8 mouse cellular contexts compared by ENCODE assay signal in genomic region chr10:82984950-82985699, GRCm38 (mm10). TPM values are rescaled to one million over a fixed set of nuclear protein-coding genes. Genes with fewer than 3 reads are reported as not detected.
DNase-seq lines count a peak whose midpoint lies in the region; ATAC-seq and TF ChIP-seq lines count a peak whose summit lies in the region.

Gene Chst11 (plus strand): TSS chr10:82985498.

- no peaks in the 10 kb centered on the region for H3K36me3 ChIP-seq in heart, embryonic 10.5 days
- H3K36me3 ChIP-seq in kidney, embryonic 14.5 days (ENCODE audit: control insufficient read depth, insufficient read depth, low read length) = no peaks in the 10 kb centered on the region
- no peaks in the 10 kb centered on the region for H3K36me3 ChIP-seq in limb, embryonic 15.5 days
- H3K36me3 ChIP-seq in midbrain, postnatal 0 days (ENCODE audit: insufficient read depth, low read length) = no peaks in the 10 kb centered on the region

- peak within 1 kb of the TSS; percentile 58 for H3K27ac ChIP-seq in embryonic fibroblast, embryonic 13.5 days (ENCODE audit: insufficient read depth, low read length)
- peak within 1 kb of the TSS; percentile 91 for H3K27ac ChIP-seq in heart, embryonic 10.5 days
- peak within 1 kb of the TSS; percentile 87 for H3K27ac ChIP-seq in kidney, embryonic 14.5 days (ENCODE audit: low read depth, low read length)
- peak within 1 kb of the TSS; percentile 92 for H3K27ac ChIP-seq in limb, embryonic 15.5 days
- H3K27ac ChIP-seq in midbrain, postnatal 0 days (ENCODE audit: low read depth, low read length) = peak within 1 kb of the TSS; percentile 82

- no peaks in the 10 kb centered on the region for H3K9me3 ChIP-seq in heart, embryonic 10.5 days
- no peaks in the 10 kb centered on the region for H3K9me3 ChIP-seq in kidney, embryonic 14.5 days (ENCODE audit: control insufficient read depth, low read length)
- H3K9me3 ChIP-seq in limb, embryonic 15.5 days = no peaks in the 10 kb centered on the region
- H3K9me3 ChIP-seq in midbrain, postnatal 0 days (ENCODE audit: low read length) = no peaks in the 10 kb centered on the region

- H3K9ac ChIP-seq in kidney, embryonic 14.5 days (ENCODE audit: low read depth, low read length) = peak within 1 kb of the TSS; percentile 84
- peak within 1 kb of the TSS; percentile 66 for H3K9ac ChIP-seq in limb, embryonic 15.5 days
- peak within 1 kb of the TSS; percentile 69 for H3K9ac ChIP-seq in midbrain, postnatal 0 days (replicated peaks; ENCODE audit: low read length, poor library complexity, severe bottlenecking)

- TF ChIP-seq POLR2A in embryonic fibroblast, embryonic 13.5 days (IDR thresholded peaks at IDR 0.05; ENCODE audit: low read depth, low read length) = peak; percentile 53

- under 1% methylated on average over 66 of the region's 67 CpGs for WGBS in heart, embryonic 10.5 days
- WGBS in kidney, embryonic 14.5 days = under 1% methylated on average over 67 of the region's 67 CpGs
- under 1% methylated on average over 67 of the region's 67 CpGs for WGBS in limb, embryonic 15.5 days
- WGBS in midbrain, postnatal 0 days = under 1% methylated on average over 44 of the region's 67 CpGs

- no peak for TF ChIP-seq CTCF in embryonic fibroblast, embryonic 13.5 days (IDR thresholded peaks at IDR 0.05; ENCODE audit: borderline replicate concordance, insufficient read depth, low read length)
- no peak for TF ChIP-seq CTCF in midbrain, postnatal 0 days (IDR thresholded peaks at IDR 0.05)

- H3K4me1 ChIP-seq in embryonic fibroblast, embryonic 13.5 days (ENCODE audit: control insufficient read depth, insufficient read depth, low read length) = peaks cover 5% of the 10 kb centered on the region; the same call in 1 of the 2 replicates
- peaks cover 33% of the 10 kb centered on the region for H3K4me1 ChIP-seq in heart, embryonic 10.5 days
- H3K4me1 ChIP-seq in kidney, embryonic 14.5 days (ENCODE audit: control insufficient read depth, insufficient read depth, low read length) = peaks cover 27% of the 10 kb centered on the region
- H3K4me1 ChIP-seq in limb, embryonic 15.5 days = peaks cover 37% of the 10 kb centered on the region
- H3K4me1 ChIP-seq in midbrain, postnatal 0 days (ENCODE audit: insufficient read depth, low read length) = peaks cover 7% of the 10 kb centered on the region; the same call in 1 of the 2 replicates

- H3K4me2 ChIP-seq in kidney, embryonic 14.5 days (replicated peaks; ENCODE audit: low read depth, low read length) = peak within 1 kb of the TSS; percentile 96
- peak within 1 kb of the TSS; percentile 89 for H3K4me2 ChIP-seq in limb, embryonic 15.5 days
- peak within 1 kb of the TSS; percentile 95 for H3K4me2 ChIP-seq in midbrain, postnatal 0 days (ENCODE audit: low read depth, low read length, poor library complexity, severe bottlenecking)

- DNase-seq in B cell, adult 2 months = peak; percentile 73 to 78
- peak; percentile 55 to 68 for DNase-seq in adrenal gland, postnatal 4 days (ENCODE audit: low spot score in 2 of 2)
- DNase-seq in heart, embryonic 10.5 days (ENCODE audit: low spot score) = peak; percentile 88
- DNase-seq in midbrain, postnatal 0 days (ENCODE audit: low spot score) = peak; percentile 77
- peak; percentile 69 to 76 for DNase-seq in spleen, postnatal 36 days (ENCODE audit: low spot score in 2 of 2)

- peak within 1 kb of the TSS; percentile 92 for H3K4me3 ChIP-seq in embryonic fibroblast, embryonic 13.5 days (ENCODE audit: insufficient read depth, low read length)
- H3K4me3 ChIP-seq in heart, embryonic 10.5 days = peak within 1 kb of the TSS; percentile 86
- H3K4me3 ChIP-seq in kidney, embryonic 14.5 days (ENCODE audit: low read length) = peak within 1 kb of the TSS; percentile 63
- peak within 1 kb of the TSS; percentile 82 for H3K4me3 ChIP-seq in limb, embryonic 15.5 days
- H3K4me3 ChIP-seq in midbrain, postnatal 0 days (ENCODE audit: low read depth, low read length) = peak within 1 kb of the TSS; percentile 85

- H3K27me3 ChIP-seq in heart, embryonic 10.5 days (ENCODE audit: insufficient read depth, poor library complexity, severe bottlenecking) = peaks cover 59% of the 10 kb centered on the region
- H3K27me3 ChIP-seq in kidney, embryonic 14.5 days (ENCODE audit: control insufficient read depth, insufficient read depth, low read length) = peaks cover 5% of the 10 kb centered on the region; the same call in 1 of the 2 replicates
- H3K27me3 ChIP-seq in limb, embryonic 15.5 days = peaks cover 22% of the 10 kb centered on the region
- 0 out of 2 replicates have a peak, but pooled peaks cover 2% of the 10 kb centered on the region for H3K27me3 ChIP-seq in midbrain, postnatal 0 days (ENCODE audit: insufficient read depth, low read length)

- peak; percentile 90 for ATAC-seq in kidney, embryonic 14.5 days (ENCODE audit: low FRiP score, low TSS enrichment)
- ATAC-seq in limb, embryonic 15.5 days (ENCODE audit: insufficient number of reproducible peaks, low FRiP score, low TSS enrichment, low read depth) = peak; percentile 84
- ATAC-seq in midbrain, postnatal 0 days (ENCODE audit: low FRiP score) = peak; percentile 85

RNA-seq across cellular contexts. Expression of gene Chst11, which starts in this region (rescaled TPM):
- total RNA-seq in adrenal gland, postnatal 4 days (2021) = 10 to 100 TPM; 27.7 to 33.0 TPM
- 12.9 and 20.7 TPM in 2 replicates for polyA plus RNA-seq in embryonic fibroblast, embryonic 13.5 days (2011; ENCODE audit: insufficient read length, low read depth, missing spikeins)
- 1.2 and 1.5 TPM in 2 replicates for polyA plus RNA-seq in heart, embryonic 10.5 days (2016; fragmentation: Nextera tagmentation; extraction: Ambion mirVana)
- 4.5 and 5.4 TPM in 2 replicates for polyA plus RNA-seq in kidney, embryonic 14.5 days (2014; fragmentation: Nextera tagmentation; extraction: Ambion mirVana)
- 3.0 and 3.7 TPM in 2 replicates for polyA plus RNA-seq in limb, embryonic 15.5 days (2015; fragmentation: Nextera tagmentation; extraction: Ambion mirVana)
- total RNA-seq in midbrain, postnatal 0 days (2014; rRNA removed) = 20.5 and 22.7 TPM in 2 replicates
- 2.6 and 2.8 TPM in 2 replicates for polyA plus RNA-seq in midbrain, postnatal 0 days (2015; fragmentation: Nextera tagmentation; extraction: Ambion mirVana)

Comparison
In these comparisons a context has a peak if more than half of its experiments do, and no peak if none do; other contexts are left out.
1. Peak in every context shown above with its lines: DNase-seq, ATAC-seq, H3K4me3 ChIP-seq and H3K27ac ChIP-seq.